Mouse (Mus musculus) brain, embryonic 18.5 days (tissue): ENCODE measurements at regions not wholly inside any gene's neighbourhood (a gene's known extent, or its start where the extent isn't known, plus 50 kb on each side); places are given as distances from the start of the nearest gene placed in this dataset.
"Not testable (repeated sequence)": the region's sequence is repeated elsewhere in the genome, so short reads cannot be mapped to it uniquely, and the experiment has no call there.

Experiments
- DNase-seq: peaks from one replicate; pipeline ENCODE4 v3.0.0-alpha.2; 2012; ENCODE audit warnings: low read depth, low spot score

GRCm38 (mm10) chr12:48819168-48819567 lies 563.3 kb upstream of the Foxg1 start:
- no peak for DNase-seq

GRCm38 (mm10) chr12:48820206-48820605 lies 562.3 kb upstream of the Foxg1 start:
- peak; percentile 4 for DNase-seq

- no peak for DNase-seq
Observed at GRCm38 (mm10) chr12:48826300-48826699, 556.2 kb upstream of the Foxg1 start.

GRCm38 (mm10) chr12:48853356-48853755 lies 529.1 kb upstream of the Foxg1 start:
- DNase-seq = not testable (repeated sequence)

GRCm38 (mm10) chr12:48854016-48854415 lies 528.4 kb upstream of the Foxg1 start:
- no peak for DNase-seq

- DNase-seq = no peak
Observed at GRCm38 (mm10) chr12:48878244-48879031, 504.0 kb upstream of the Foxg1 start.
